Comparison of ENCODE assay signal across 13 mouse cellular contexts in the genomic region with DNA sequence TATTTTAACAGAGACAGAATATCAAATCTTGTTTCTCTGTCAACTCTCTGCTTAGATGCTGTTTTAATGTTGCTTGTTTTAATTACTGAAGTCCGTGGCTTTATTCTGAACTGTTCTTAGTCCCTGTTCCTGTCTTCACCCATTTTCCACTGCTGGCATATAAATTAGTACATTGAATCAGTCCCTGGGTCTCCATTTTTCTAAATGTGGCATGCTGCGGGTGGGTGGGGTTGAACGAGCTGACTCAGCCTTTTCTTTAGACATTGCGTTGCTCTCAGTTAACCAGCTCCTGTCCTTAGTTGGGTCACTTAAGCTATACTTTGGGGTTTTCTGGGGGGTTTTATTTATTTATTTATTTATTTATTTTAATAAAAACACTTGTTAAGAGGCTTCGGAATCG. TPM values are rescaled to one million over a fixed set of nuclear protein-coding genes. Genes with fewer than 3 reads are reported as not detected.
DNase-seq lines count a peak whose midpoint lies in the region; ATAC-seq and TF ChIP-seq lines count a peak whose summit lies in the region.
"Had no signal": no experiment of that assay in that cellular context is flagged by ENCODE, and none has a peak within 500 bp of the region (broad histone marks: within the 10 kb centered on the region; RNA-seq: fewer than 3 reads in every experiment).

No protein-coding gene starts in this region.

- H3K4me2 ChIP-seq in CH12.LX (ENCODE audit: insufficient read depth, low read depth, poor library complexity, severe bottlenecking) = peak overlapping the region; percentile 95
- no peak overlapping the region for H3K4me2 ChIP-seq in forebrain, embryonic 11.5 days (ENCODE audit: low read depth, low read length, severe bottlenecking)
- H3K4me2 ChIP-seq: midbrain, embryonic 15.5 days had no signal

- no peaks in the 10 kb centered on the region for H3K27me3 ChIP-seq in CH12.LX (replicated peaks)
- no peaks in the 10 kb centered on the region for H3K27me3 ChIP-seq in liver, adult 2 months (ENCODE audit: control insufficient read depth, insufficient read depth, low read length)
- H3K27me3 ChIP-seq in forebrain, embryonic 11.5 days (ENCODE audit: control insufficient read depth, insufficient read depth, low read length) = peaks cover 3% of the 10 kb centered on the region; the same call in 1 of the 2 replicates
- H3K27me3 ChIP-seq in forebrain, embryonic 10.5 days (ENCODE audit: poor library complexity, severe bottlenecking) = peaks cover 26% of the 10 kb centered on the region

- dilution Hi-C loops in CH12.LX (cut with MboI; ENCODE audit: extremely low pct_ligation_motif_present, extremely low pct_unique_long_range_greater_than_20kb, low sequenced_read_pairs) = no loop called here

- no peaks in the 10 kb centered on the region for H3K9me3 ChIP-seq in CH12.LX (replicated peaks; ENCODE audit: low read length)
- no peaks in the 10 kb centered on the region for H3K9me3 ChIP-seq in forebrain, embryonic 11.5 days (ENCODE audit: control insufficient read depth, low read length)
- H3K9me3 ChIP-seq in forebrain, embryonic 10.5 days = no peaks in the 10 kb centered on the region
- H3K9me3 ChIP-seq: midbrain, embryonic 15.5 days; neural tube, embryonic 15.5 days had no signal

- peaks cover 66% of the 10 kb centered on the region for H3K79me2 ChIP-seq in CH12.LX (replicated peaks; ENCODE audit: control insufficient read depth, extremely low read depth, insufficient read depth, poor library complexity, severe bottlenecking)
- peaks cover 34% of the 10 kb centered on the region; the same call in 1 of the 2 replicates for H3K79me2 ChIP-seq in liver, adult 2 months (ENCODE audit: control insufficient read depth, insufficient read depth, low read length)

- peak overlapping the region; percentile 71 for H3K9ac ChIP-seq in CH12.LX (ENCODE audit: insufficient read depth, low read depth)
- H3K9ac ChIP-seq in liver, adult 2 months (ENCODE audit: low read depth, low read length) = no peak overlapping the region
- no peak overlapping the region for H3K9ac ChIP-seq in forebrain, embryonic 11.5 days (ENCODE audit: low read length)
- H3K9ac ChIP-seq: midbrain, embryonic 15.5 days; neural tube, embryonic 15.5 days had no signal

- TF ChIP-seq EP300 in CH12.LX (IDR thresholded peaks at IDR 0.05; ENCODE audit: low read length) = no peak

- peaks cover 0 to 2% of the 10 kb centered on the region in 2 experiments for H3K36me3 ChIP-seq in CH12.LX (replicated peaks in 1 of 2; ENCODE audit: control insufficient read depth in 1 of 2, insufficient read depth in 1 of 2, low read length in 1 of 2)
- peaks cover 2% of the 10 kb centered on the region for H3K36me3 ChIP-seq in liver, adult 2 months (ENCODE audit: control insufficient read depth, insufficient read depth, low read length)
- H3K36me3 ChIP-seq in forebrain, embryonic 11.5 days (ENCODE audit: control insufficient read depth, insufficient read depth, low read length) = no peaks in the 10 kb centered on the region
- no peaks in the 10 kb centered on the region for H3K36me3 ChIP-seq in forebrain, embryonic 10.5 days (replicated peaks)
- H3K36me3 ChIP-seq: midbrain, embryonic 15.5 days; neural tube, embryonic 15.5 days had no signal

- H3K4me3 ChIP-seq in layer of hippocampus, adult 2 months = peak overlapping the region; percentile 6; the same call in 1 of the 2 replicates
- peak overlapping the region; percentile 27 to 89 (median 83) for H3K4me3 ChIP-seq in CH12.LX (replicated peaks in 1 of 3; ENCODE audit: low read depth in 2 of 3, low read length in 2 of 3, poor library complexity in 1 of 3)
- peak overlapping the region; percentile 23; the same call in 1 of the 2 replicates for H3K4me3 ChIP-seq in liver, adult 2 months (ENCODE audit: insufficient read depth, low read depth, low read length)
- H3K4me3 ChIP-seq in forebrain, embryonic 11.5 days (ENCODE audit: low read depth, low read length) = no peak overlapping the region
- H3K4me3 ChIP-seq in forebrain, embryonic 10.5 days = no peak overlapping the region
- H3K4me3 ChIP-seq: midbrain, embryonic 15.5 days; neural tube, embryonic 15.5 days had no signal

- no peak for DNase-seq in layer of hippocampus, adult 2 months (ENCODE audit: low spot score in 2 of 2)
- DNase-seq in layer of hippocampus, postnatal 14 days (ENCODE audit: low spot score in 2 of 2) = no peak
- DNase-seq in CH12.LX (ENCODE audit: extremely low read depth) = peak; percentile 58
- DNase-seq in brain, adult 2 months (ENCODE audit: low read depth, low spot score) = peak; percentile 66
- no peak for DNase-seq in liver, adult 2 months (ENCODE audit: extremely low read depth, low read depth, low spot score)
- DNase-seq in forebrain, embryonic 11.5 days (ENCODE audit: low spot score) = no peak
- no peak for DNase-seq in cerebellum, postnatal 36 days
- no peak for DNase-seq in forebrain, embryonic 10.5 days (ENCODE audit: extremely low spot score, low spot score)
- DNase-seq: cerebellum, adult 11-12 months; kidney, postnatal 14 days had no signal

- no peak for TF ChIP-seq CTCF in layer of hippocampus, adult 2 months (conservative IDR thresholded peaks at IDR 0.05)
- no peak for TF ChIP-seq CTCF in CH12.LX (conservative IDR thresholded peaks at IDR 0.05 in 1 of 2, IDR thresholded peaks at IDR 0.05 in 1 of 2; ENCODE audit: low read depth in 2 of 2, low read length in 2 of 2)
- no peak for TF ChIP-seq CTCF in liver, adult 2 months (IDR thresholded peaks at IDR 0.05; ENCODE audit: low read depth, low read length)

- 0 out of 2 replicates have a peak overlapping the region, but pooled peaks have one; percentile 87 for H3K27ac ChIP-seq in layer of hippocampus, adult 2 months
- no peak overlapping the region; the same call in 1 of the 2 replicates for H3K27ac ChIP-seq in CH12.LX (ENCODE audit: insufficient read depth, low read depth)
- no peak overlapping the region for H3K27ac ChIP-seq in liver, adult 2 months (replicated peaks; ENCODE audit: insufficient read depth, low read depth, low read length)
- H3K27ac ChIP-seq in forebrain, embryonic 11.5 days (ENCODE audit: low read depth, low read length) = no peak overlapping the region
- H3K27ac ChIP-seq in forebrain, embryonic 10.5 days = no peak overlapping the region
- H3K27ac ChIP-seq: hindbrain, postnatal 0 days; midbrain, embryonic 15.5 days; neural tube, embryonic 15.5 days had no signal

- peaks cover 2 to 32% of the 10 kb centered on the region in 2 experiments for H3K4me1 ChIP-seq in CH12.LX (ENCODE audit: control insufficient read depth in 1 of 2, insufficient read depth in 2 of 2)
- H3K4me1 ChIP-seq in liver, adult 2 months (ENCODE audit: control insufficient read depth, insufficient read depth, low read length) = peaks cover 15% of the 10 kb centered on the region
- no peaks in the 10 kb centered on the region; the same call in 1 of the 2 replicates for H3K4me1 ChIP-seq in forebrain, embryonic 11.5 days (replicated peaks; ENCODE audit: control insufficient read depth, insufficient read depth, low read length)
- H3K4me1 ChIP-seq in forebrain, embryonic 10.5 days = peaks cover 14% of the 10 kb centered on the region

- in situ Hi-C loops in CH12.LX (cut with MboI; ENCODE audit: low pct_ligation_motif_present, low pct_unique_long_range_greater_than_20kb, low sequenced_read_pairs) = loop anchor here (25.0 kb wide), 1 partner anchor 473 kb away; no protein-coding TSS in a partner anchor

- TF ChIP-seq RAD21 in CH12.LX (IDR thresholded peaks at IDR 0.05; ENCODE audit: low read depth, low read length) = no peak

- TF ChIP-seq POLR2A in CH12.LX (IDR thresholded peaks at IDR 0.05; ENCODE audit: low read depth, low read length) = no peak
- no peak for TF ChIP-seq POLR2A in liver, adult 2 months (IDR thresholded peaks at IDR 0.05; ENCODE audit: extremely low read depth, insufficient read depth, low read length)

- ATAC-seq in forebrain, embryonic 11.5 days (replicated peaks; ENCODE audit: low FRiP score) = no peak
- ATAC-seq: hindbrain, postnatal 0 days; midbrain, embryonic 15.5 days had no signal

- WGBS in liver, adult 2 months = 49% methylated on average over 6 of the region's 6 CpGs
- WGBS in forebrain, embryonic 11.5 days = 73% methylated on average over 6 of the region's 6 CpGs
- 78% methylated on average over 6 of the region's 6 CpGs for WGBS in forebrain, embryonic 10.5 days

TF ChIP-seq in CH12.LX, 34 proteins besides CTCF, POLR2A, EP300 and RAD21 (continues in another document):
- TF ChIP-seq ZKSCAN1 (IDR thresholded peaks at IDR 0.05; ENCODE audit: borderline replicate concordance, low read depth, low read length) (no peak), CHD1 (IDR thresholded peaks at IDR 0.05; ENCODE audit: low read depth, low read length) (no peak), KAT2A (IDR thresholded peaks at IDR 0.05; ENCODE audit: insufficient replicate concordance, low read length) (no peak), JUND (conservative IDR thresholded peaks at IDR 0.05; ENCODE audit: low read depth, low read length) (no peak), USF2 (conservative IDR thresholded peaks at IDR 0.05; ENCODE audit: low read depth, low read length) (no peak), UBTF (IDR thresholded peaks at IDR 0.05; ENCODE audit: low read depth, low read length) (no peak), MXI1 (IDR thresholded peaks at IDR 0.05; ENCODE audit: low read depth, low read length) (peak; percentile 82), BHLHE40 (IDR thresholded peaks at IDR 0.05; ENCODE audit: low read depth, low read length) (no peak), ZNF384 (IDR thresholded peaks at IDR 0.05; ENCODE audit: low read depth, low read length) (no peak), ZMIZ1 (IDR thresholded peaks at IDR 0.05; ENCODE audit: low read depth, low read length) (no peak), E2F4 (IDR thresholded peaks at IDR 0.05; ENCODE audit: insufficient replicate concordance, low read depth, low read length) (no peak), PAX5 (IDR thresholded peaks at IDR 0.05; ENCODE audit: low read length) (no peak), RCOR1 (conservative IDR thresholded peaks at IDR 0.05; ENCODE audit: low read depth, low read length) (no peak), NRF1 (IDR thresholded peaks at IDR 0.05; ENCODE audit: low read depth, low read length) (no peak), TCF12 (IDR thresholded peaks at IDR 0.05; ENCODE audit: low read depth, low read length) (0 out of 2 replicates have a peak, but pooled peaks have one; percentile 20), SIN3A (IDR thresholded peaks at IDR 0.05; ENCODE audit: low read length) (peak; percentile 43; the same call in 1 of the 2 replicates)

RNA-seq across cellular contexts. Expression of a gene that starts 3.6 kb away (rescaled TPM):
- 10 to 100 TPM; 31.2 to 35.5 TPM for total RNA-seq in layer of hippocampus, adult 2 months (2021)
- 10 to 100 TPM; 32.6 to 32.8 TPM for total RNA-seq in layer of hippocampus, postnatal 14 days (2021)
- total RNA-seq in CH12.LX (2012; rRNA removed) = 44.4 and 63.4 TPM in 2 replicates
- 50.9 and 51.3 TPM in 2 replicates for total RNA-seq in CH12.LX (2014; rRNA removed)
- polyA plus RNA-seq in CH12.LX (2012; ENCODE audit: insufficient read length, low read depth) = 114 and 123 TPM in 2 replicates
- total RNA-seq in liver, adult 2 months (2014; rRNA removed) = 35.8 and 48.2 TPM in 2 replicates
- 8.5 and 8.6 TPM in 2 replicates for polyA plus RNA-seq in liver, adult 2 months (2012; rRNA removed)
- 3.3 and 3.5 TPM in 2 replicates for polyA plus RNA-seq in forebrain, embryonic 11.5 days (2014; fragmentation: Nextera tagmentation; extraction: Ambion mirVana)
- 5.3 and 5.4 TPM in 2 replicates for polyA plus RNA-seq in forebrain, embryonic 10.5 days (2016; fragmentation: Nextera tagmentation; extraction: Ambion mirVana)

Comparison
In these comparisons a context has a peak if more than half of its experiments do, and no peak if none do; other contexts are left out.
1. DNase-seq: peak in CH12.LX (single experiment) and brain, adult 2 months (single experiment); none in layer of hippocampus, adult 2 months (0 of 2), layer of hippocampus, postnatal 14 days (0 of 2), liver, adult 2 months (single experiment), forebrain, embryonic 11.5 days (single experiment), cerebellum, postnatal 36 days (0 of 2) and forebrain, embryonic 10.5 days (single experiment).
2. H3K4me3 ChIP-seq: peak in layer of hippocampus, adult 2 months (single experiment), CH12.LX (3 of 3) and liver, adult 2 months (single experiment); none in forebrain, embryonic 11.5 days (single experiment) and forebrain, embryonic 10.5 days (single experiment).